Mouse (Mus musculus) urinary bladder, postnatal 36 days (tissue): Measurements from ENCODE around the gene Nck2.
"Not testable (repeated sequence)": the region's sequence is repeated elsewhere in the genome, so short reads cannot be mapped to it uniquely, and the experiment has no call there.

Experiments
- DNase-seq, 2 experiments: peaks; one replicate each; pipeline ENCODE4 v3.0.0; 2022; ENCODE audit warnings: low spot score in 2 of 2, mixed read lengths in 1 of 2

Nck2 gene

DNA sequence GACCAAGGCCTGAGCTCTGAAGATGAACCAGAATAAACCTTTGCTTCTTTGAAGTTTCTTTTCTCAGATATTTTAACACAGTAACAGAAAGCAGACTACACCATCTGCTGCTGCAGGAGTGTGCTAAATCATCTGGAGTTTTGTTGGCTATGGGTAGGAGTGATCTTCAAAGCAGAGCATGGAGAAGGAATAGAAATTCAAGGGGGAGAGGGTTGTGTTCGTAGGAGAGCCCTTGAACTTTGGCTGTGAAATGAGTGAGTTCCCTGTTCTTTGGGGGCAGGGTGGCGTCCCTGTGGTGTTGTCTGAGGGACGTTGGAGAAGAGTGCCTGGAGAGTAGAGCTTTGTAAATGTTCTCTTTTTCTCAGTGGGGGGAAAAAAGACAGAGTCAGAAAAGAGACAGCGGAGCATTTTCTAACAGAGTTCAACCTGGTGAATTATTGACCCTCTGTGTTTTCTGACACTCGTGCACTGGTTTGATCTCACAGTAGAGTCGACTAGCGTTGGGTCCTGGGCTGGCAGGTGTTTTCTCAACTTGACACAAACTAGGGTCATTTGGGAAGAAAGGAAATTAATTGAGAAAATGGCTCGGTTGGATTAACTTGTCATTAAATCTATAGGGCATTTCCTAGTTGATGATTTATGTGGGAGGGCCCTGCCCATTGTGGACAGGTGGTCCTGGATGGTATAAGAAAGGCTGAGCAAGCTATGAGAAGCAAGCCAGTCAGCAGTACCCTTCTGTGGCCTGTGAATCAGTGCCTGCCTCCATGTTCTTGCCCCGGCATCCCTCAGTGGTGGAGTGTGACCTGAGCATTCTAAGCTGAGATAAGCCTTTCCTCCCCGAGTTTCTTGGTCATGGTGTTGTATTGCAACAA is 57.8 kb downstream of the Nck2 start:
- DNase-seq, result no peak

DNA sequence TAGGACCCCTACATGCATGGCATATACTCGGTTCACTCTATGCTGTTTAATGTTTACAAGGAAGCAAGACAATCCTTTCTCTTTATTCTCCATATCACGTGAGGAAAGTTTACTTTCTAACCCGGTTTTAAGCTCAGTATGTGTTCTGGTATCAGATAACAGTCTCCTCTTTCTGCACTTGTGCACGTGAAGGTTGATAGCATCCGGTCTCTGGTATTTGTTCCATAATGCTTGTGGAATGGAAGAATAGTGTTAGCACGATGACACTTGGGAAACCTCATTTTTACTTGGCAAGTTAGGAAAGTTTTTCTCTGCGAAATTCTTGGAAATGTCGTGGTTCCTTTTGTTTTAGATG is 58.4 kb downstream of the Nck2 start:
- DNase-seq, result no peak

DNA sequence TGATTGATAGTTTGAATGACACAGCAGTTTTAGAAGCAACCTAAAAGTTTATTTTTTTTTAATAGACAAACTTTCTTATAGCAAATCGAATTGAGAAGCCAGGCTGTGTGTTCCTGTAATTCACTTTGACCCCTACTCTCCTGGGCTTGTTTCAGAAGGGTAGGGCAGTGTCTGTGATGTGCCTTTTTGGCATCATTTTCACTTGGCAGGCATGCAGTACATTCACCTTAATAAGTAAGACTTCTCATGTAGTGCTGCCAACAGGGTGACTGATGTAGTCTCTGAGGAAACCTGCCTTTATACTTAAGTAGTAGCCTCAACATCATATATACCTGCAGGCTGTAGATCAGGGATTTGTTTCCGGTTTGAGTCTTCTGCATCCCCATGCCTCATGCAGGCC is 58.9 kb downstream of the Nck2 start:
- DNase-seq, result no peak

DNA sequence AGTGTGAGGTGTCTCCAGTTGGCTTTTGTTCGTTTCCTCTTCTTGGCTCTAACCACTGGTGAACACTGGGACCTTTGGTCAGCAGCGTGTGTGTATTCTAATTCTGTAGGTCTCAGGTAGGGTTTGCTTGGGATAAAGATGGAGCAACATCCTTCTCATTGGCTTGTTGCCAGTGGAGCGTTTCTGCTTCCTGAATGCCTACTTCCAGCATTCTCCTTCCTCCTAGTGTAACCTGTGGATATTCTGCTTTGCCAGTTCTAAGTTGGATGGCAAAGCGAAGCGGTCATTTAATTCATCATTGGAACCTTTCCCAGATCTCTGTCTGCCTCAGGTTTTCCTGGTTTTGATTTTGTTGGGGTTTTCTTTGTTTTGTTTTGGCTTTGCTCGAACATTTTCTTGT is 59.3 kb downstream of the Nck2 start:
- no peak for DNase-seq

DNA sequence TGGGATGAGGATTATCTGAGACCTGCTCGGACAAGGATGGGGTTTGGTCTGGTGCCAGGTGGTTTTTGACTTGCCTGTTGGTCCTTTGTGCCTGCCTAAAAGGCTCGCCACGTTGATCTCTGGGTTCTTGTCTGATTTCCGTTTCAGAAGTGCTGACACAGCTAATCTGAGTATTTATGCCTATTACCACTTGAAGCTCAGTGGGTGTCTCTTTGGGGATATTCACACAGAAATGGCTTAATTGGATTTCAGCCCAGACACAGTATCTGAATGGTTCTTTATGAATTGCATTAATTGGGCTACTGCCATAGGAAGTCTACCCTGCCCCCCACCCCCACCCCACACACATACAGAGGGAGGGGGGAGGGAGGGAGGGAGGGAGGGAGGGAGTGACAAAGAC is 59.9 kb downstream of the Nck2 start:
- no peak for DNase-seq

DNA sequence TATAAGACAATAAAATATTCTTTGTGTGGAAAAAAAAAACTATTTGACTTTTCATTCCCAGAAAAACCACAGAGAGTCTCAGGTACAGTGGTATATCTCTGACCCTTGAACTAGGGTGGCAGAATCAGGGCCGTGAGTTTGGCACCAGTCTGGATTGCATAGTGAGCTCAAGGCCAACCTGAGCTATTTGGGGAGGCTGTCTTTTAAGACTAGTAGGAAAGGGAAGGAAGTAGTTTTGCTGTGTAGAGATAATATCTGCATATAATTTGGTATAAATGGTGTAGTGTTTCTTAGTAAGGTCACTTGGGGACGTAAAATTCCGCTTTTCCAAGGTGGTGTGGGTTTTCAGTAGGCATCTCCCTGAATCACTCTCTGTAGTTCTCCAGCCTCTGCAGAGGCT is 62.3 kb downstream of the Nck2 start:
- no peak for DNase-seq

DNA sequence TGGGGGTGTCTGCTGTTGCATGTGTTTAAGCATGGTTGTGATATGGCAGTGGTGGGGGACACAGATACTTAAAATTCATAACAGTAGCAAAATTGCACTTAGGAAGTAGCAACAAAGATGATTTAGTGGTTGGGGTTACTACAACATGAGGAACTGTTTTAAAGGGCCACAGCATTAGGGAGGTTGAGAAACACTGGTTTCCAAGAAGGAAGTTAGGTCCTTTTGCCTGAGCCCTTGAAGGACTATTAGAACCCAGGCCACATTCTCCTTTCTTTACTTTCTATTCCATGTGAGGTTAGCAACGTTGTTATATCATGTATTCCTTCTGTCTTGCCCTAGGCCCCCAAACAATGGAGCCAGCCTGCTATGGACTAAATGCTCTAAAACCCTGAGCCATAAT is 63.4 kb downstream of the Nck2 start:
- DNase-seq, result no peak

DNA sequence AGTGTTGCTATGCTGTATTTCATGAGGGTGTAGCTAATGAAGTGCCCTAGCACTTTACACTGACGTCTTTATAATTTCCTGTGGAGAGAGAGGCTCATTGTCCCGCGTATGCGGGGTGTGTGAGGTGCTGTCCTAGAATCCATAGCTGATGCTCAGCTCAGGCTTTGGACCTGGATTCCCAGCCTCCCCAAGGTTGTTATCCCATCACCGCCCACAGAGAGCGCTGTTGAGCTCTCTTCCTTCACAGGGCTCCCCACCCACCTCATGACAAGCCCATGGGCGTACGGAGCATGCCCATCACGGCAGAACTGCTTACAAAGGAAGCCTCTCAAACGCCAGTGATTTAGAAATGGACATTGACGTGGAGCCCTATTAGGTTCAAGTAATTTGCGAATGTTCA is 66.9 kb downstream of the Nck2 start:
- DNase-seq, result no peak

DNA sequence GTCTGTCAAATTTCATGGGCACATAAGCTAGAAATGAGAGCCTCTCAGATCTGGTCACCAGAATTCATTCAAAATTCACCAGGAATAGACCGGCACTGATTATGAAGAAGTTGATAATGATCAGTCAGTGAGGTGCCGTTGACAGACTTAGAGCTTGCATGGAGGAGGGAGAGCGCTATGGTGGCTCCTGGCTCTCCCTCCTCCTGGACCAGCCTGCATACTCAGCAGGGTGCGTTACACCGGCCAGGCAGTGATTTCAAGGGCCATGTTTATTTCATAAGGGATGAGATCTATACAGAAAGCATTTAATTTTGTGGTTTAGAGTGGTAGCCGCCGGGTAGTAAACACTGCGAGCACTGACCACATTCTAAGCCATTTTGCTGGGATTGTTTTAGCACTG is 67.3 kb downstream of the Nck2 start:
- DNase-seq, result no peak

DNA sequence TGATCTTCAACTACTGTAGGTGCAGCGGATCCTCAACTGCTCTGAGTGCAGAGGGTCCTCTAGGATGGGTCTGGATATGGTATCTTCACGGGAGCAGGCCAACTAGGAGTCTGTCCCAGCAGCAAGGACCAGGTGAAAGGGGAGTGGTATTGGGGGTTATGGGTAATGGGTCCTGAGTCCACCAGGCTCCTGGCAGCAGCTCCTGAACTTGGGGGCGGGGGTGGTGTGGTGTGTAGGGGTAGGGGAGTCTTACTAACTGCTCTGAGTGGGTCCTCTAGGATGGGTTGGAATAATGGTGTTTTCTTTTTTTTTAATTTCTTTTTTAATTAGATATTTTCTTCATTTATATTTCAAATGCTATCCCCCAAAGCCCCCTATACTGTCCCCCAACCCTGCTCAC is 73.0 kb downstream of the Nck2 start:
- no peak for DNase-seq

DNA sequence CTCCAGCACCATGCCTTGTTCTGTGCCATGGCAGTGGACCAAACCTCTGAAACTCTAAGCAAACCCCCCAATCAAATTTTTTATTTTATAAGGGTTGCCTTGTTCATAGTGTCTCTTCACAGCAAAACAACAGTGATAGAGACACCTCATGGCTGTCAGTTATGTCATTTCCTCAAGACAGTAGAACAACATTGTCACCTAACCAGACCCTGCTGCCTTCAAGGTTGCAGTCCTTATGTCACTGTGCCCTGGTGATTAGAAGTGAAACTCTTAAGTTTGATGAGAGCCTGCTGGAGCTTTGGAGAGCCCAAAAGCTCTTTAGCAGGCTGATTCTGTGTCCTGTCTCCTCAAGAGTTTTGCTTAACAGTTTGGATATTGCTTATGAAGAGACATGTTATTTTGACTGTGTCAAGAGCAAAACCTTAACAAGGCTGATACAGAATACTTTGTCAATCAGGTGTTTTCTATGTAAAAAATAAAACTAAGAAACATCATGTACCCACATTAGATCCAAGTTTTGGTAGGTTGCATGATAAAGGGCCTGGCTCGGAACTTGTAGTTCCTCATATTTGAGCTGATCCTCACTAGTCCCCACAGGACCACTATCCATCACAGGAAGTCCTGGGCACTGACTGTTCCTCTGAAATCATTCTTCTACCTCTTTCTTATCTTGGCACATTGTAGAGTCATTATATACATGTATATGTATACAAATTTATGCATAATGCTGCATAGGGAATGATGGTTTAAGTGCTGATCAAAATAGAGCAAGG is 76.0 kb downstream of the Nck2 start:
- DNase-seq, result no peak

DNA sequence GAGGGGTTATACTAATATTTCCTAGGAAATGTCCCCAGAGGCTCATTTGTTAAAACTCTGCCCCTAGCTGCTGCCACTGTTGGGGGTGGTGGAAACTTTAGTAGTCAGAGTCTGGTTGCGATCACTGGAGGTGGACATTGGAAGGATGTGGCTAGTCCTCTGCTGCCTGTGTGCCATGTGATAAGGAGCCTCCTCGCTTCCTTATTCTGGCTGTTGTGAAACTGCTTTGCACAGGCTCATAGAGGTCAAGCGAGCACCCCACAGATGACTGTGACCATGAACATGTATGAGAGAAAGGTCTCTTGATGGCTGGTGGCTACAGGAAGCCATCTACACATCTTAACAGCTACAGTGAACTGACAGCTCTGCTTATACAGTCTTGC is 76.6 kb downstream of the Nck2 start:
- DNase-seq, result no peak

DNA sequence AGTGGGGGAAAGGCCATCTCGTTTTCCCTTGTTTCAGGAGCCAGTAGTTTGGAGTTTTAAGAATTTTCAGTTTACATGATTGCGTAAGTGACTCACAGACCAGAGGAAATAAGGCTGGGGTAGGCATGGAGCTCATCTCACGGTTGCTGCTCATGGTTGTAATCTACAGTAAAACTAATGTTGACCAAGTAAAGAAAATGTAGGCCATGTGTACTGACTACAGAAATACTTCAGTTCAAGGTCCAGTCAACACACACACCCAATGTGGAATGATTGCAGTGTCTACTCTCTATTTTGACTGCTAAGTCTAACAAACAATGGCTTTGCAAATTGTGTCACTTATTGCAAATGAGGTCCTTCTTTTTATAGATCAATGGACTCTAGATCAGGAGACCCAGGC is 77.1 kb downstream of the Nck2 start:
- no peak for DNase-seq

DNA sequence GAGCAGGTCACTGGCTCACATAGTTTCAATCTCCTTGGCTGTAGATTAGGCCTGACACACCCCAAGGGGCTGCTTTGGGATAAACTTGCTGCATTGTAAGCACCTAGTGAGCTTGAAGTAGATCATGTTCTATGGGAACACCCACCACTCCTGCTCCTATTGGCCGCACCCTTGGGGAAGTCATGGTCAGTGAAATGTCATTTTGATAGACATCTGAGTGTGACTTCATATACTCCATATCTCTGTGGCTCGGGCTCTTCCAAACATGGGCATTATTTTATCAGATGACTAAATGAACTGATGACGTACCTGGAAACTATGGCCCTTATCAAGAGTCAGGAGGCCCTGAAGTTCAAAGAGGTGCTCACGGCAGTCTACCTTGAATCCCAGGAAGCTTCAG is 77.6 kb downstream of the Nck2 start:
- no peak for DNase-seq

DNA sequence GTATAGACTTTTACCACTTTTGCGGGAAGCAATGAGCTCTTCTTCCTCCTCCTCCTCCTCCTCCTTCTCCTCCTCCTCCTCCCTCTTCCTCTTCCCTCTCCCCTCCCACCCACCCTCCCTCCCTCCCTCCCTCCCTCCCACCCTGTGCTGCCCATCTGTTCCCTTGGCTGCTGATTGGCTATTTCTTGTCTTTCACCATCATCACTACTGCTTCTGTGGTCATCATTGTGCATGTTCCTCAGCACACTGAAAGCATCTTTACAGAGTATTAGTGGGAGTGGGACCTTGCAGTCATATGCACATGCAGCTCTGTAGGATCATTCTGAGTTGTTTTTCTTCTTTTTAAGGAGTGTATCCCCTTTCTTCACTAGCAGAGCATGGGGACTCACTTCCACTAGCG is 78.6 kb downstream of the Nck2 start:
- no peak for DNase-seq

DNA sequence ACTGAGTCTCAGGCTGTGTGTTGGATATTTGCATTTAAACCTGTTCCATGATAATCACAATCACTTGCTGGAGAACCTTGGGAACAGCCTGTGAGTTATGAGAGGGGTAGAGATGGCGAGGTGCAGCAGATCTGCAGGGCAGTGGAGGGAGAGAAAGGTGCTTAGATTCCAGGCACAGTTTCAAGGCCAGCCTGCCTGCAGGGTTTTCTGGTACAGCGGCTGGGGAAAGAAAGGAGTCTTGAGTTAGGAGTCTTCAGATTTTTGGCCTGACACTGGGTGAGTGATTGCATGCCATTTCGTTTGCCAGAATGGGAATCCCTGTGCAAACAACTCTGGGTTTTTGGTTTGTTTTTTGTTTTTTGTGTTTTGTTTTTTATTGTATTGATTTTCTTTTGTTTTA is 80.0 kb downstream of the Nck2 start:
- DNase-seq, result no peak

DNA sequence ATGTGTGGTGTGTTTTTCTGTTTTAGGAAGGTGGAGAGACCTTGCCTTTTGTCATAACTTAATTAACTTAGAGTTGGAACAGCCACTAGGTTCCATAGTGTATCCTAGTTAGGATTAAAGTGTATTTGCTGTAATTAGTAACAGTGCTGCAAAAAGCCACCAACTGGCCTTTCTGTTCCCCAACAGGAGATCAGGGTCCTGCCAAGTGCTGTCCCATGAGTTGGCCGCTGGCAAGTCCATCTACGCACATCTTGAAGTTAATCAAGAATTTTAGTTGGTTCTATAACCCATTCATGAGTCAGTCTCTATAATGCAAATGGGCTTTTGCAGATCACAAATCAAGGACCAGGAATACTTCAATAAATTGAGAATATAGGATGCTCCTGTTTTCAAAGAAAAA is 83.9 kb downstream of the Nck2 start:
- DNase-seq, result no peak

DNA sequence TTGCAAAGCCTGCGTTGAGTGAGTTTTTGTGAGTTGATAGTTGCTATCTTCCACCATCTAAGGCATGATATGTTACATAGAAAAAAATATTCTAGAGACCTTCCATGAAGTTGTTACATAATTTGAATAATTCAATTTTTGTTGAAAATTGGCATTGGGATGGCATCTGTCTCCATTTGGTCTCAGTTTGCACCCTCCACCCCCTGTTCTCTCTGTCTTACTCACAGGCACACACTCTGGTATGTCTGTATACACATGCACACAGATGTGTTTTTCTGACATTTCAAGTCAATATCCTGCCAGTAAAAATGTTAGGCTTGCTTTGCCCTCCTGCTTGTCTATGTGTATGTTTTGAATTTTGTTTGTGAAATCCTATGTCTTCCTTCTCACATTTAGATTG is 84.7 kb downstream of the Nck2 start:
- no peak for DNase-seq

DNA sequence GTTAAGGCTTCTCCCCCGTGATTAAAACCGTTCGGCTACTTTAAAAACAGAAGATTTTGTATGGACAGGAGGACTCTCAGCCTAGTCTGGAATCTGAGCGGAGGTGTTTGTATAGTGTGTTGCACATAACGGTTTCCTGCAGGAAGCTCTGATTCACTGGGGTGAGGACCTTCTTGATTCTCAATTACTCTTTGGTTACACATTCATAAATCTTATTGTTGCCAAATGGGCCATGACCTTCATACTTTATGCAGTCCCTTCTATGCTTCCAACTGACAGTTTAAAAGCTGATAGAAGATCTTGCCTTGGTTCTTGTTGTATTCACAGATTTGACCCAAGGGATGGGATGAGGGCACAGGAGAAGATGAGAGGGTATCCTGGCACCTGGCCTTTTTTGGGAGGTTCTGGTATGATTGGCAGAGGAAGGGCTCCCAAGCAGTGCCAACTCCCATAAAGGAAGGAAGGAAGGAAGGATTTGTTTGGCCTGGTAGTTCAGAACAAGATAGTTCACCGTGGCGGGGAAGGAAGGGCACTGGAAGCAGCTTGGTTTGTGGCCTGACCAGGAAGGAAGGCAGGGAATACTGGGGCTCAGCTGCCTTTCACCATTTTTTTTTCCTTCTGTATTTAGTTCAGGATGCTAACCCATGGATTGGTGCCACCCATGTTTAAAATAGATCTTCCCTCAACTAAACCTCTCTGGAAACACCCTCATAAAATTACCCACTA is 86.1 kb downstream of the Nck2 start:
- DNase-seq, result no peak

DNA sequence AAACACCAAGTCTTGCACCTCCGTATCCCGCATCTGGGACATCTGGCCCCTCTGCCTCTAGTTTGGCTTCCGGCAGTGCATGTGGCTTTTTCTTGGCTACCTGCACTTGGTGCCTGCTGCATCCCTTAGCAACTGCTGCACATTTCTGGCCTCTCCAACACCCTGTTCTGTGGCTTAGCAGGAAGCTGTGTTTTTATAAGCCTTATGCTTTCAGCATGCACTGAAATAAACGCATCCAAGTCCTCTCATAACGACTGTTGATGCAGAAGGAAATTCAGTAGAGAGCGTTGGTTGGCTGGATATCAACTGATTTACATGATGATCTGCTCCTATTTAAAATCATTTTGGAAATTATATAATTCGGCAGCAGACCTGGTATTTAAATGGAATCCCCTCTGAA is 86.9 kb downstream of the Nck2 start:
- DNase-seq, result no peak

DNA sequence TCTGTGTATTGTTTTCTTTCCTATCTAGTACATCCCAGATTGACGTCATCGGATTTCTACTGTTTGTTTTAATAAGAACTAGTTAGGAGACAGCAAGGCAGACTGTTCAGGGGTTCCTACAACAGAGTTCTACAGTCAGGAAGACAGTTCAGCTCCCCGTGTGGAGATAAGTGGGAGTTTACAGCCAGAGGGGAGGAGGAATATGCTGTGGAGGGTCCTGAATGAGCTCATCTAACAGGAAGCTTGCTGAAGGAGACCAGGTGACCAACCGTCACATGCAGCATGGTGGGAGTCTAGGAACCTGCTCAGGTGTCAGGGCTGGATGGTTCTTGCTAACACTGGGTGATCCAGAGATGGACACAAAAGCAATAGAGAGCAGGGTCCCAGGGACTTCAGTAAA is 87.9 kb downstream of the Nck2 start:
- no peak for DNase-seq

DNA sequence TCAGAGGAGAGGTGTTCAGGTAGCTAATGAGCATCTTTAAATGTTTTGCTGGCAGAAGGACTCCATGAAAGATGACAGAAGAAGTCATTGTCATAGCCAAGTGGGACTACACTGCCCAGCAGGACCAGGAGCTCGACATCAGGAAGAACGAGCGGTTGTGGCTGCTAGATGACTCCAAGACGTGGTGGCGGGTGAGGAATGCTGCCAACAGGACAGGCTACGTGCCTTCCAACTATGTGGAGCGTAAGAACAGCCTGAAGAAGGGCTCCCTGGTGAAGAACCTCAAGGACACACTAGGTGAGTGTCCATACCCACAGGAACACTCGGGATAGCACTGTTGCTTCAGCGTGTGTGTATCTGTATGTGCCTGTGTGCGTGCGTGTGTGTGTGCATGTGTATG is 89.1 kb downstream of the Nck2 start:
- not testable (repeated sequence) for DNase-seq
